Comparison of ENCODE assay signal across 8 mouse cellular contexts in genomic region chr6:128629771-128630739, GRCm38 (mm10). TPM values are rescaled to one million over a fixed set of nuclear protein-coding genes. Genes with fewer than 3 reads are reported as not detected.
DNase-seq lines count a peak whose midpoint lies in the region; ATAC-seq and TF ChIP-seq lines count a peak whose summit lies in the region.
"Not testable (repeated sequence)": the region's sequence is repeated elsewhere in the genome, so short reads cannot be mapped to it uniquely, and the experiment has no call there.

No protein-coding gene starts in this region.

- not testable (repeated sequence) for H3K9ac ChIP-seq in intestine, postnatal 0 days (ENCODE audit: low read depth, low read length)

- not testable (repeated sequence) for H3K4me1 ChIP-seq in intestine, postnatal 0 days (replicated peaks; ENCODE audit: control insufficient read depth, insufficient read depth, low read length)

- not testable (repeated sequence) for H3K4me3 ChIP-seq in intestine, postnatal 0 days (ENCODE audit: low read depth, low read length)

- peak overlapping the region; percentile 63; the same call in 1 of the 2 replicates for H3K27ac ChIP-seq in intestine, postnatal 0 days (ENCODE audit: low read depth, low read length)

- H3K9me3 ChIP-seq in intestine, postnatal 0 days (ENCODE audit: control insufficient read depth) = not testable (repeated sequence)

- peak; percentile 85 for DNase-seq in embryo, embryonic 10.5 days (ENCODE audit: low spot score)
- peak; percentile 67 to 70 for DNase-seq in left cerebral cortex, postnatal 14 days (ENCODE audit: low spot score in 2 of 2)
- DNase-seq in retina, postnatal 7 days (ENCODE audit: low read depth, low spot score) = peak; percentile 39
- peak; percentile 23 for DNase-seq in urinary bladder, postnatal 25 days (ENCODE audit: low spot score)

- H3K27me3 ChIP-seq in intestine, postnatal 0 days (replicated peaks; ENCODE audit: control insufficient read depth, insufficient read depth, low read length) = not testable (repeated sequence)

- WGBS in intestine, postnatal 0 days = 48% methylated on average over 12 of the region's 13 CpGs

- intact Hi-C loops in left cerebral cortex, postnatal 14 days (cut with DNase I) = loop anchor here (2.0 kb wide), 1 partner anchor 123 kb away; no protein-coding TSS in a partner anchor

- peak; percentile 43 for ATAC-seq in activated CD4-positive, CD25-positive, alpha-beta regulatory T cell, adult 4 months
- ATAC-seq in granulocyte monocyte progenitor cell, adult 5-6 weeks (replicated peaks; ENCODE audit: poor library complexity, severe bottlenecking) = peak; percentile 87
- ATAC-seq in intestine, postnatal 0 days = peak; percentile 49
- ATAC-seq in megakaryocyte, adult 5-6 weeks (ENCODE audit: poor library complexity, severe bottlenecking) = peak; percentile 80

- TF ChIP-seq CTCF in intestine, postnatal 0 days (IDR thresholded peaks at IDR 0.05; ENCODE audit: low read depth) = peak; percentile 83

- 0 out of 2 replicates have a peak overlapping the region, but pooled peaks have one; percentile 27 for H3K4me2 ChIP-seq in intestine, postnatal 0 days (replicated peaks; ENCODE audit: low read depth)

- H3K36me3 ChIP-seq in intestine, postnatal 0 days (ENCODE audit: control insufficient read depth, insufficient read depth) = not testable (repeated sequence)

RNA-seq across cellular contexts. Expression of gene Klrb1a, which starts 6.7 kb away (rescaled TPM):
- polyA plus RNA-seq in activated CD4-positive, CD25-positive, alpha-beta regulatory T cell, adult 4 months (2017; shearing (Covaris generic)) = under 1 TPM in 1 of 2 experiments, not detected in 1; 0.60 TPM
- not detected in 2 replicates for total RNA-seq in granulocyte monocyte progenitor cell, adult 5-6 weeks (2014; fragmentation: Nextera tagmentation)
- total RNA-seq in granulocyte monocyte progenitor cell, adult 5-6 weeks (2017) = not detected in 2 replicates
- polyA plus RNA-seq in intestine, postnatal 0 days (2015; fragmentation: Nextera tagmentation; extraction: Ambion mirVana) = not detected in 2 replicates
- total RNA-seq in left cerebral cortex, postnatal 14 days (2021) = not detected
- total RNA-seq in megakaryocyte, adult 5-6 weeks (2015) = 1.8 and 2.8 TPM in 2 replicates
- 0.81 and 2.6 TPM in 2 replicates for total RNA-seq in megakaryocyte, adult 5-6 weeks (2017)

RNA-seq across cellular contexts. Expression of gene Clec2h, which starts 32.1 kb away (rescaled TPM):
- not detected for polyA plus RNA-seq in activated CD4-positive, CD25-positive, alpha-beta regulatory T cell, adult 4 months (2017; shearing (Covaris generic))
- total RNA-seq in granulocyte monocyte progenitor cell, adult 5-6 weeks (2014; fragmentation: Nextera tagmentation) = not detected in 2 replicates
- total RNA-seq in granulocyte monocyte progenitor cell, adult 5-6 weeks (2017) = not detected in 2 replicates
- 169 and 175 TPM in 2 replicates for polyA plus RNA-seq in intestine, postnatal 0 days (2015; fragmentation: Nextera tagmentation; extraction: Ambion mirVana)
- total RNA-seq in left cerebral cortex, postnatal 14 days (2021) = not detected
- not detected in 2 replicates for total RNA-seq in megakaryocyte, adult 5-6 weeks (2015)
- total RNA-seq in megakaryocyte, adult 5-6 weeks (2017) = not detected in 2 replicates

RNA-seq across cellular contexts. Expression of gene A2ml1, which starts 48.6 kb away (rescaled TPM):
- polyA plus RNA-seq in activated CD4-positive, CD25-positive, alpha-beta regulatory T cell, adult 4 months (2017; shearing (Covaris generic)) = under 1 TPM in 1 of 2 experiments, not detected in 1; 0.45 TPM
- total RNA-seq in granulocyte monocyte progenitor cell, adult 5-6 weeks (2014; fragmentation: Nextera tagmentation) = 7.0 TPM in 1 of 2 replicates, not detected in the other
- not detected in 2 replicates for total RNA-seq in granulocyte monocyte progenitor cell, adult 5-6 weeks (2017)
- 1.0 and 2.0 TPM in 2 replicates for polyA plus RNA-seq in intestine, postnatal 0 days (2015; fragmentation: Nextera tagmentation; extraction: Ambion mirVana)
- 10 to 100 TPM; 15.3 to 19.5 TPM for total RNA-seq in left cerebral cortex, postnatal 14 days (2021)
- not detected in 2 replicates for total RNA-seq in megakaryocyte, adult 5-6 weeks (2015)
- not detected in 2 replicates for total RNA-seq in megakaryocyte, adult 5-6 weeks (2017)

Comparison
In these comparisons a context has a peak if more than half of its experiments do, and no peak if none do; other contexts are left out.
1. DNase-seq: peak in every context shown above with its lines; median percentile 85 in embryo, embryonic 10.5 days; 68 in left cerebral cortex, postnatal 14 days; 39 in retina, postnatal 7 days; 23 in urinary bladder, postnatal 25 days.